8 mouse cellular contexts compared by ENCODE assay signal in the genomic region with DNA sequence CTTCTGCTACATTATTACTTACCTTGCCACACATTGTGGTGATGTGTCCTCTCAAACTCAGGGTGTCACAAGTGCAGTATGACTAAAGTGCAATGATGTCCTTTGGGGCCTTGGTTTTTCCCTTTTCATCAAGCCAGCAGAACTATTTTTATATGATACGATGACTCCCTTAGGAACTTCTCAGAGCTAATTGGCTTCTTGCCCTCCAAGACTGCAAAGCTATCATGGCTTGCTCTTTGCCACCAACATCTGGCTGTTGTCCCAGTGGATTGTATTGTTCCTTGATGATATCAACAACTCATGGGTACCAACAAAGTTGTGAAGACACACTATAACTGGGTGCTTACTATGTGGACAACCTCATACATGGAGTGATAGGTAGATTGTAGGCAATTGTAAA. TPM values are rescaled to one million over a fixed set of nuclear protein-coding genes. Genes with fewer than 3 reads are reported as not detected.
A peak's percentile ranks its signal among the peaks of the same experiment; 100 is the strongest.
DNase-seq lines count a peak whose midpoint lies in the region; ATAC-seq and TF ChIP-seq lines count a peak whose summit lies in the region.

Thoc2 (minus strand) TSS at position 101 of the 400 bp plus-strand sequence.

- no peak within 1 kb of the TSS for H3K27ac ChIP-seq in forebrain, embryonic 15.5 days (replicated peaks)
- no peak within 1 kb of the TSS for H3K27ac ChIP-seq in hindbrain, embryonic 12.5 days
- no peak within 1 kb of the TSS for H3K27ac ChIP-seq in liver, embryonic 15.5 days (replicated peaks)

- no peak within 1 kb of the TSS for H3K4me2 ChIP-seq in forebrain, embryonic 15.5 days (replicated peaks)
- H3K4me2 ChIP-seq in hindbrain, embryonic 12.5 days (replicated peaks): no peak within 1 kb of the TSS
- H3K4me2 ChIP-seq in liver, embryonic 15.5 days: no peak within 1 kb of the TSS

- in situ Hi-C loops in Patski (cut with MboI; ENCODE audit: low pct_unique_long_range_greater_than_20kb): no loop called here

- CTCF ChIA-PET in Patski (lab: Charles Lee): interaction anchor here (0.7 kb wide), 1 partner anchor 201 kb away, joined by 3 read pairs; no protein-coding TSS in a partner anchor

- no peak for ATAC-seq in Patski
- ATAC-seq in forebrain, embryonic 15.5 days (replicated peaks): no peak
- no peak for ATAC-seq in hindbrain, embryonic 12.5 days (ENCODE audit: low FRiP score)
- no peak for ATAC-seq in liver, embryonic 15.5 days (ENCODE audit: insufficient read depth)

- H3K4me3 ChIP-seq in forebrain, embryonic 15.5 days: no peak within 1 kb of the TSS
- no peak within 1 kb of the TSS for H3K4me3 ChIP-seq in hindbrain, embryonic 12.5 days
- no peak within 1 kb of the TSS for H3K4me3 ChIP-seq in liver, embryonic 15.5 days (replicated peaks)

- no peaks in the 10 kb centered on the region for H3K9me3 ChIP-seq in forebrain, embryonic 15.5 days
- H3K9me3 ChIP-seq in hindbrain, embryonic 12.5 days (replicated peaks): no peaks in the 10 kb centered on the region
- no peaks in the 10 kb centered on the region for H3K9me3 ChIP-seq in liver, embryonic 15.5 days (replicated peaks)

- no peaks in the 10 kb centered on the region for H3K4me1 ChIP-seq in forebrain, embryonic 15.5 days
- H3K4me1 ChIP-seq in hindbrain, embryonic 12.5 days: no peaks in the 10 kb centered on the region
- no peaks in the 10 kb centered on the region for H3K4me1 ChIP-seq in liver, embryonic 15.5 days (replicated peaks)

- 95% methylated on average over 1 of the region's 1 CpGs for WGBS in forebrain, embryonic 15.5 days
- WGBS in hindbrain, embryonic 12.5 days: 95% methylated on average over 1 of the region's 1 CpGs
- 68% methylated on average over 1 of the region's 1 CpGs for WGBS in liver, embryonic 15.5 days (ENCODE audit: insufficient replicate concordance)

- no peak for TF ChIP-seq CTCF in Patski (IDR thresholded peaks at IDR 0.05)

- POLR2A ChIA-PET in Patski (lab: Charles Lee): interaction anchor here (0.6 to 0.7 kb wide), 2 partner anchors 309 to 314 kb away, joined by 3 read pairs; no protein-coding TSS in a partner anchor

- H3K9ac ChIP-seq in forebrain, embryonic 15.5 days (replicated peaks): no peak within 1 kb of the TSS
- H3K9ac ChIP-seq in hindbrain, embryonic 12.5 days: no peak within 1 kb of the TSS
- H3K9ac ChIP-seq in liver, embryonic 15.5 days: no peak within 1 kb of the TSS

- peaks cover 12% of the 10 kb centered on the region for H3K27me3 ChIP-seq in Patski
- no peaks in the 10 kb centered on the region for H3K27me3 ChIP-seq in forebrain, embryonic 15.5 days
- no peaks in the 10 kb centered on the region for H3K27me3 ChIP-seq in hindbrain, embryonic 12.5 days
- no peaks in the 10 kb centered on the region for H3K27me3 ChIP-seq in liver, embryonic 15.5 days

- H3K36me3 ChIP-seq in forebrain, embryonic 15.5 days: no peaks in the 10 kb centered on the region
- no peaks in the 10 kb centered on the region for H3K36me3 ChIP-seq in hindbrain, embryonic 12.5 days
- no peaks in the 10 kb centered on the region for H3K36me3 ChIP-seq in liver, embryonic 15.5 days (replicated peaks)

- DNase-seq in 3T3-L1 (ENCODE audit: low read depth, low spot score) (peak; percentile 13), Patski (ENCODE audit: low read depth, low spot score) (no peak)
- DNase-seq in embryo, embryonic 10.5 days (ENCODE audit: low spot score): no peak
- DNase-seq in right cerebral cortex, postnatal 10 days (ENCODE audit: low spot score in 2 of 2): no peak
- DNase-seq in lung, postnatal 14 days: no peak

RNA-seq across cellular contexts. Expression of gene Thoc2, which starts in this region (rescaled TPM):
- 47.4 TPM for polyA plus RNA-seq in Patski (2021)
- polyA plus RNA-seq in forebrain, embryonic 15.5 days (2015; fragmentation: Nextera tagmentation; extraction: Ambion mirVana): 97.1 and 111 TPM in 2 replicates
- polyA plus RNA-seq in hindbrain, embryonic 12.5 days (2016; fragmentation: Nextera tagmentation; extraction: Ambion mirVana): 107 and 117 TPM in 2 replicates
- 24.7 and 26.2 TPM in 2 replicates for polyA plus RNA-seq in liver, embryonic 15.5 days (2015; fragmentation: Nextera tagmentation; extraction: Ambion mirVana)
